Mouse (Mus musculus) forebrain, embryonic 16.5 days (tissue): ENCODE results near the gene Otulin. TPM values are rescaled to one million over a fixed set of nuclear protein-coding genes. Genes with fewer than 3 reads are reported as not detected.

ENCODE experiments used
- ATAC-seq: fragments of 200-750 bp; cut with Nextera tagmentation; 2 replicates; pipeline ENCODE4 v1.8.0; 2017; ENCODE audit warnings: mild to moderate bottlenecking, moderate library complexity
- H3K27ac ChIP-seq: fragments of 300-500 bp; sonication (generic); 2 replicates; pipeline ENCODE4 v1.5.1; 2014; ENCODE audit warnings: low read length, control low read depth
- H3K27me3 ChIP-seq: fragments of 300-500 bp; sonication (generic); replicated peaks from 2 replicates; pipeline ENCODE4 v1.6.1; 2014; ENCODE audit warnings: low read length; ENCODE audit not compliant: control insufficient read depth, insufficient read depth
- H3K36me3 ChIP-seq: fragments of 300-500 bp; sonication (generic); 2 replicates; pipeline ENCODE4 v1.6.1; 2014; ENCODE audit not compliant: control insufficient read depth, insufficient read depth
- H3K4me1 ChIP-seq: fragments of 300-500 bp; sonication (generic); replicated peaks from 2 replicates; pipeline ENCODE4 v1.6.1; 2014; ENCODE audit warnings: low read length; ENCODE audit not compliant: control insufficient read depth, insufficient read depth
- H3K4me2 ChIP-seq: fragments of 300-500 bp; sonication (generic); 2 replicates; pipeline ENCODE4 v1.6.1; 2014; ENCODE audit warnings: mild to moderate bottlenecking, low read length, control low read depth
- H3K4me3 ChIP-seq: fragments of 300-500 bp; sonication (generic); replicated peaks from 2 replicates; pipeline ENCODE4 v1.5.1; 2014; ENCODE audit warnings: mild to moderate bottlenecking, low read length, control low read depth
- H3K9ac ChIP-seq: fragments of 300-500 bp; sonication (generic); replicated peaks from 2 replicates; pipeline ENCODE4 v1.6.1; 2014; ENCODE audit warnings: low read depth, low read length, control low read depth
- H3K9me3 ChIP-seq: fragments of 300-500 bp; sonication (generic); 2 replicates; pipeline ENCODE4 v1.6.1; 2016; ENCODE audit warnings: low read length; ENCODE audit not compliant: control insufficient read depth
- WGBS: fragments of 180-500 bp; shearing (Covaris S2); extraction: QIAGEN DNeasy Blood & Tissue Kit; methylation state at CpG from one replicate; pipeline ENCODE4 v1.1.7; 2014; 5-methylcytosine and 5-hydroxymethylcytosine counted together
- polyA plus RNA-seq: library from polyadenylated mRNA; unstranded; fragments of >200 nt; fragmentation: Nextera tagmentation; extraction: Ambion mirVana; gene quantifications from 2 replicates; pipeline ENCODE4 v1.2.1, GENCODE M21; 2015

Gene Otulin
- polyA plus RNA-seq, 1 experiment from 2014 or later, result 28.0 TPM

DNA sequence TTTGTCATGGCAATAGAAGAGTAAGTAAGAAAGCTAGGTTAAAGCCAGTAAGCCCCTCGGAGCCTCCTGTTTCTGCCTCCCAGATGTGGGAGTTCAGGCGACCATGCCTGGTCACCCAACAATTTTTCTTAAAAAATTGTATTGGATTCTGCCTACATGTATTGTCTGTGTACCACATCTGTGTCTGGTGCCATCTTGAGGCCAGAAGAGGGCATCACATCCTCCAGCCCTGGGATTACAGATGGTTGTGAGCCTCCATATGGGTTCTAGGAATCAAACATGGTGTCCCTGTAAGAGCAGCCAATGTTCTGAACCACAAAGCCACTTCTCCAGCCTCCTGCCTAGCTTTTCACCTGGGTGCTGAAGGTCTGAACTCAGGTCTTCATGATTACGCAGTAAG is 12.4 kb upstream of the Otulin start:
- Histone ChIP-seq H3K4me2 (no peak overlapping the region), H3K9me3 (no peaks in the 10 kb centered on the region), H3K27me3 (no peaks in the 10 kb centered on the region), H3K9ac (no peak overlapping the region), H3K36me3 (no peaks in the 10 kb centered on the region), H3K4me3 (no peak overlapping the region), H3K27ac (no peak overlapping the region), H3K4me1 (no peaks in the 10 kb centered on the region)
- WGBS, result 93% methylated on average over 3 of the region's 3 CpGs
- ATAC-seq, result no peak

GRCm38 (mm10) chr15:27641171-27641570 is 10.7 kb upstream of the Otulin start:
- H3K36me3 ChIP-seq, result no peaks in the 10 kb centered on the region
- H3K4me1 ChIP-seq, result no peaks in the 10 kb centered on the region
- no peak overlapping the region for H3K27ac ChIP-seq
- no peak overlapping the region for H3K9ac ChIP-seq
- H3K4me3 ChIP-seq, result no peak overlapping the region
- H3K27me3 ChIP-seq, result no peaks in the 10 kb centered on the region
- ATAC-seq, result no peak
- WGBS, result 79% methylated on average over 12 of the region's 12 CpGs
- no peaks in the 10 kb centered on the region for H3K9me3 ChIP-seq
- no peak overlapping the region for H3K4me2 ChIP-seq

DNA sequence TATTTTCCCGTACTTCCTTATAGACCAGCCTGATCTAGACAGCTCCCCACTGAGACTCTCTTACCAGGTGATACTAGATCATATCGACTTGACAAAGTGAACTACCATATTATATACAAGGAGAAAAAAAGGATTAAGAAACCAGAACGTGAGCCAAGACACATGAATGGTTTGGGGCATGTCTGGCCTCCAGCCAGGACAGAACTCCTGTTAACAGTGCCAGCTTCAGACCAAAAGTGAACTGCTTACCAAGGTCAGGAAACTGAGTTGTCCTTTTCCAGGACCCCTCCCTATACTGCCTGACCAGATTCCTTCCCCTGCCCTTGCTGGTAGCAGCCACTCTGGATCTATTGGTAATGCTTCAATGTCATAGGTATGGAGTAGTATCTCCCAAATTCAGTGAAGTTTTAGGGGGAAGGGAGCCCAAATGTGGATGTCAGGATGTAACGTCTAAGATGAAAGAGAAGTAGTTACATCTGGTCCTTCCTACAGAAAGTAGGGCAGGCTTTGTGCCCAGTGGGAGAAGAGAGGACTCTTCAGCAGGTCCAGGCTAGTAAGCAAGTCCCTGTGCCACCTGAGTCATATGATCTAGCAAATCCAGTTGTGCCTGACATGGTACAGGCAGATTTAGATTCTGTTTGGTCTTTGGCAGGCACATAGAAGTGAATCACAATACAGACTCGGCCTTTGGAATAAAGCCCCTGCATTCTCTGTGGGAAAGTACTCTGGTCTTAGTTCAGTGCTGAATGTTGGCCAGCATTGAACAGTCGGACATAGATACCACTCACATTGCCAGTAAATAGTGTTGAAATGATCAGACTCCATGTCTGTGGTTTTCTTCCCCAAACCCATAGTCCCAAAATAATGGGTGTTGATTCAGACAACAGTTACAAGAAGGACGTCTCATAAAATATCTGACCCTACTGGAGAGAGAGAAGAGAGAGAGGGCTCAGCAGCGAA is 3.7 kb upstream of the Otulin start:
- Histone ChIP-seq H3K27ac (no peak overlapping the region), H3K4me3 (no peak overlapping the region), H3K9me3 (no peaks in the 10 kb centered on the region), H3K9ac (no peak overlapping the region), H3K36me3 (no peaks in the 10 kb centered on the region), H3K27me3 (no peaks in the 10 kb centered on the region), H3K4me1 (peaks cover 13% of the 10 kb centered on the region), H3K4me2 (no peak overlapping the region)
- no peak for ATAC-seq
- 67% methylated on average over 8 of the region's 8 CpGs for WGBS

- peaks cover 18% of the 10 kb centered on the region for H3K4me1 ChIP-seq
- 0 out of 2 replicates have a peak, but pooled peaks cover 3% of the 10 kb centered on the region for H3K36me3 ChIP-seq
- peak overlapping the region; percentile 60 for H3K4me2 ChIP-seq
- peak; percentile 72 for ATAC-seq
- under 1% methylated on average over 53 of the region's 53 CpGs for WGBS
- no peak overlapping the region for H3K27ac ChIP-seq
- H3K27me3 ChIP-seq, result no peaks in the 10 kb centered on the region
- H3K4me3 ChIP-seq, result peak overlapping the region; percentile 85
- H3K9ac ChIP-seq, result peak overlapping the region; percentile 85
- H3K9me3 ChIP-seq, result no peaks in the 10 kb centered on the region
Measured at GRCm38 (mm10) chr15:27629800-27630600, 493 bp downstream of the Otulin start.

GRCm38 (mm10) chr15:27629046-27629445 is 1.4 kb downstream of the Otulin start:
- H3K27me3 ChIP-seq, result no peaks in the 10 kb centered on the region
- H3K4me1 ChIP-seq, result peaks cover 18% of the 10 kb centered on the region
- 57% methylated on average over 4 of the region's 4 CpGs for WGBS
- H3K4me3 ChIP-seq, result no peak overlapping the region; the same call in 1 of the 2 replicates
- no peaks in the 10 kb centered on the region for H3K9me3 ChIP-seq
- H3K27ac ChIP-seq, result no peak overlapping the region
- peak overlapping the region; percentile 60 for H3K4me2 ChIP-seq
- no peak for ATAC-seq
- H3K36me3 ChIP-seq, result 0 out of 2 replicates have a peak, but pooled peaks cover 3% of the 10 kb centered on the region
- no peak overlapping the region for H3K9ac ChIP-seq

DNA sequence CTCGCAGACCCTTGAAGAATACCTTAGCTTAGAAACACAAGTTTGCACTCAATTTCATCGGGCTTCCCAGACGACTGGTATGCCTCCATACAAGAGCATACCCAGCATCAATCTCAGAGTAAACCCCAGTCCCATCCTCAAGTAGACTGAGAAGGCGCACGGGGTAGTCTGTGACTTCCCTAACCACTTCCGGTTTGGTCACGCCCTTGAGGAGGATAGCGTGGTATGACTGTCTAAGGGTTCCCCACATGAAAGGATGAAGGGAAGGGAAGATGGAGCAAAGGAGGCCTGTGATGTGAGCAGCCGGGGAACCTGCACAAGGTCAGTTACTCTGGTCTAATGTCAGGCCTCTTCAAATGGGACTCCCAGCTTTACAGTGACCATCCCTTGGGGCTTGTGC is 2.7 kb downstream of the Otulin start:
- 90% methylated on average over 9 of the region's 9 CpGs for WGBS
- Histone ChIP-seq H3K4me2 (no peak overlapping the region), H3K9me3 (no peaks in the 10 kb centered on the region), H3K27ac (no peak overlapping the region), H3K4me1 (peaks cover 18% of the 10 kb centered on the region), H3K4me3 (no peak overlapping the region), H3K27me3 (no peaks in the 10 kb centered on the region), H3K9ac (no peak overlapping the region), H3K36me3 (0 out of 2 replicates have a peak, but pooled peaks cover 3% of the 10 kb centered on the region)
- no peak for ATAC-seq

GRCm38 (mm10) chr15:27626314-27626713 is 4.2 kb downstream of the Otulin start:
- Histone ChIP-seq H3K27me3 (no peaks in the 10 kb centered on the region), H3K9me3 (no peaks in the 10 kb centered on the region), H3K4me1 (peaks cover 18% of the 10 kb centered on the region), H3K4me2 (no peak overlapping the region), H3K27ac (no peak overlapping the region), H3K4me3 (no peak overlapping the region), H3K9ac (no peak overlapping the region), H3K36me3 (0 out of 2 replicates have a peak, but pooled peaks cover 3% of the 10 kb centered on the region)
- 100% methylated on average over 1 of the region's 1 CpGs for WGBS
- ATAC-seq, result no peak

DNA sequence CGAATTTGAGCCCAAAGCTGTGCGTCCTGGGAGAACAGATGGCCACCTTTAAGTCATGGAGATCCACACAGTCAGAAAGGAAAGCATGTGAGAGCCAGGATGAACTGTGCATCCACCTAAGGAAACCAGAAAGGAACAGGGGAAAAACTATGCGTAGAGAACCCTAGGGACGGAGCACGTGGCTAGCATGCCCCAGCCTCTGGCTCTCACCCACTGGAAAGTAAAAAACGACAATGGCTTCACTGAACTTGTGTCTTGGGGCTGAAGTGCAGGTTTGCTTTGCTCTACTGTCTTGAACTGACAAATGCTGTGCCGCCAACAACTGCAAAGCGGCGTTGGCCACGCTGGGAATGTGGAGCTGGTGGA is 4.6 kb downstream of the Otulin start:
- H3K4me3 ChIP-seq, result no peak overlapping the region
- H3K27ac ChIP-seq, result no peak overlapping the region
- no peaks in the 10 kb centered on the region for H3K9me3 ChIP-seq
- no peak overlapping the region for H3K4me2 ChIP-seq
- peaks cover 14% of the 10 kb centered on the region for H3K4me1 ChIP-seq
- WGBS, result 91% methylated on average over 10 of the region's 10 CpGs
- ATAC-seq, result no peak
- H3K27me3 ChIP-seq, result no peaks in the 10 kb centered on the region
- H3K9ac ChIP-seq, result no peak overlapping the region
- 0 out of 2 replicates have a peak, but pooled peaks cover 3% of the 10 kb centered on the region for H3K36me3 ChIP-seq
